Mouse (Mus musculus): ENCODE results near the gene Mrm2.
"Not testable (repeated sequence)": the region's sequence is repeated elsewhere in the genome, so short reads cannot be mapped to it uniquely, and the experiment has no call there.

The Mrm2 gene

DNA sequence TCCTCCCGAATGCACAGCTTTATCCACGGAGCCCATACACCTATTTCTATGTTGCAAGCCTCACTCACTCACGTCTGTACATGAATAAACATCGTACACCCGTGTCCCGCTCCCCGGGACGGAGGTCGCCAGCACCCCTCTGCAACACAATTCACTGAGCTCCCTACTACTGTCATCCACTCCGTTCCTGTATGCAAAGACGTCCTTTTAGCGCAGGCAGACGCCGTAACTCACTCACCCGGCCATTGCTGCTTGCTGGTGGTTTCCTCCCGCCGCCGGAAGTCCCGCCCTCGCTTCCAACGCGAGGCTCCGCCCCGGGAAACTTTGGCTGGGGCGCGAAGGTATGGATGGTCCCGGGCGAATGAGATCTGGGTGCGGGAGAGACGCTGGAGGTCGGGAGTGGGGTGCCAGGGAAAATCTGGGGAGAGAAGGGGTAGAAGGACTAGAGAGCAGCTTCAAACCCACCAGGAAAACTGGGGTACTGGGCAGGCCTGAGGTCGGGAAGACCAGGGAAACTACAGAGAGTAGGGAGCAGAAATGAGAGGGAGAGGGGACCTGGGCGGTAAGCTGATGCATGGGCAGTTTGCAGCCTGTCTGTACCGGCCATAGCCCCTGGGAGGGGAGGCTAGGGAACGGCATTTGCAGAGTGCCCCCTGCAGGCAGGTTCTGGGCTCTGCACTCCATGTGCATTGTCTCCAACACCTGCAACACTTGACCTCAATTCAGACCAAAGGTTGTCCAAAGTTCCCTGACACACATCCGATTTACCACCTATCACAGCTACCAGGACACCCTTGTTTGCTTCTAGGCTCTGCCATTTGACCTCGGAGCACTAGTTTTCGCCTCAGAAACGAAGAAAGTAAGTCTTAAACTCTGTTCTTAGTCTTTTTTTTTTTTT is at the start of gene Mrm2:
Gene Mrm2, minus strand, starts transcription at position 284 of the 898 bp plus-strand sequence.
- peak; percentile 79 for DNase-seq

GRCm38 (mm10) chr5:140381156-140381555 is 49.5 kb upstream of the Mrm2 start:
- no peak for DNase-seq

DNA sequence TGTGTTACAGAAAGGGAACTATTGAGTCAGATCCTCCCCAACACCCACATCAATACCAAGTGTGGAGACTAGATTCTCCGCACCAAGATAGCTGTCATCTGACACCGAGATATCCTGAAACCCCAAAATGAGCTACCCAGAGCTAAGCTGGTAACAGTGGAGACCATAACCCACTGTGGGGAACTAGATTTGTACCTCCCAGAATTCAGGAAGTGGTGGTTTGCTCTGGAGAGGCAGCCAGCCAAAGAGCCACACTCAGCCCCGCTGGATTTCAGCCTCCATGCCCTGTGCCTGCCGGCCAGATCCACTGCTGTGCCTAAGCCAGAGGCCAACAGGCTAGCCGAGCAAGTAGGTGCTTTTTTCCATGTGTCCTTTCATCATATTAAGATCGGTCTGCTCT is 47.6 kb upstream of the Mrm2 start:
- DNase-seq: no peak

GRCm38 (mm10) chr5:140378121-140378853 is 46.6 kb upstream of the Mrm2 start:
- peak; percentile 67 for DNase-seq

DNA sequence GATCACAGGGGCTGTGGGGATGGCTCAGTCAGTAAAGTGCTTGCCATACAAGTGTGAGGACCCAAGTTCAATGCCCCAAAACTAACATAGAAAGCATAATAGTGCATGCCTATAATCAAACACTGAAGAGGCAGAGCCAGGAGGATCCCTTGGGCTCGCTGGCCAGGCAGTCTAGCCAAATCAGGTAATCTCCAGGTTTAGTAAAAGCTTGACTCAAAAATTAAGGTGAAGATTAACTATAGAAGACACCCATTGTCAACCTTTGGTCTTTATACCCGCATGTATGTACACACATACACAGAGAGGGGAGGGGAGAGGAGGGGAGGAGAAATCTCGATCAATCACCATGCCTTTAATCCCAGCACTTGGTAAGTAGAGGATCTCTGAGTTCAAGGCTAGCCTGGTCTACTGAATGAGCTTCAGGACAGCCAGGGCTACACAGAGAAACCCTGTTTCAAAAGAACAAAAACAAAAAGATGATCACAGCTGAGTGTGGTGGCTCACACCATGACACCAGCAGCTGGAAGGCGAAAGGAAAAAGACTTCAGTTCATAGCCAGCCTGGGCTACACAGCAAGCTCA is 43.6 kb upstream of the Mrm2 start:
- DNase-seq: peak; percentile 51

DNA sequence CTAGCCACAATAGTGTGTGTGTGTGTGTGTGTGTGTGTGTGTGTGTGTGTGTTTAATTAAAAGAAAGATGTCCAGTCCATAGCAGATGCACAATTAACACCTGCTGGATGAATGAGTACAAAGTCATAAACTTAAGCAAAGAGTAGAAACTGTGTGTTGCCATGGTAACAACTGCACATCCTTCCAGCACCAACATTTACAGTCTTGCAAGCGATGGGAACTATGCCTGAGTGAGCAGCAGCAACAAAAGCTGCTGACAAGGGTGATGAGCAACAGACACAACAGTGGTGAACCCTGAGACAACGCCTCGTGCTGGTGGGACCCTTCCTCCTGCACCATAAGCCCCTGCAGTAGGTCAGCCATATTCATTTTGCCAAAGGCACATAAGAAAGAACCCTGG is 42.5 kb upstream of the Mrm2 start:
- DNase-seq: no peak

GRCm38 (mm10) chr5:140373711-140374110 is 42.0 kb upstream of the Mrm2 start:
- no peak for DNase-seq

DNA sequence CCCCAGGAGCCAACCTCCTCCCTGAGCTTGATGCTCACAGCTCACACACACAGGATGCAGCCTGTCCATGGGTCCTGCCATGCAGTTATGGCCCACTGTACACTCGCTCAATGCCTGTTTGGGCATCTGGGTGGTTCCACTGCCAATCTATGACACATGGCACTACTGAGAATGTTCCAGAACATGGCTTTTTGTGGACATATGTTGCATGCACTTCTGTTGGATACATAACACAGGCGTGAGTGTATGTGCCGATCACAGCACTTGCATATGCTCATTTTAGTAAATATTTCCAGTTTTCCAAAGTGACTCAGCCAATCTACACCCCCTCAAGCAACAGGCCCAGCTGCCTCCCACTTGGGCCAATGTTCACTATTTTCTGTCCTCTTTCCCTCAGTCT is 40.0 kb upstream of the Mrm2 start:
- DNase-seq: no peak

DNA sequence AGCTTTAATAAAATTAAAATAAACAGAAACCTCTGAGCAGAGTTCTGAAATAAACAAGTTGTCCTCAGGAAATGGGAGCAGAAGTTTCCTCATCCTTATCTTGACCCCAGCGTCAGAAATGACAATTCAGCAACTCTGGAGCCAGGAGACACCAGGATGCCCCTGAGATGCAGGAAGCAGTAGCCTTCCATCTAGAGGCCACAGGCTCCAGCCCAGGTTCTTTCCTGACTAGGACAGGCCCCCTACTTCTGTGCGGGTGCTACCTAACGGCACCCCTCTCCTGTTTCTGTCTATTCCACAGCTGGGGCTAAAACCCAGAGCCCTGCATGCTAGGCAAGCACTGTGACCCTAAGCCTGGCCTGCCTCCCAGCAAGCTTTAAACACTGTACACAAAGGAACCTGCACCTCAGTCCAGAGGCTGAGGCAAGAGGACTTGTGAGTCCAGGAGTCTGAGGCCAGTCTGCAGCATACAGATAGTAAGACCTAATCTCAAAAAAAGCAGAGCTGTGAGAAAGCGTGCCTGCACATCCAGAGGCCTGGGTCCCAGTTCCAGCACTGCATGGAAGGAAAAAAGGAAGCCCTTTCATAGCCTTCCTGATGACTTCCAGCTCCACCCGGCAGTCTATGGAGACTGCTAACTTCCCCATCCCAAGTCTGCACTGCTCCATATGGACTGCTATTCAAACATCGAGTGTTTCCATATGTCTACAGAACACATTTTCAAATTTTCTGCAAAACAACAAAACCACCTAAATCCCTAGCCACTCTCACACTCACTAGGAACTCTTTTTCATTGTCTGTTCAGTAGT is 39.0 kb upstream of the Mrm2 start:
- DNase-seq: peak; percentile 54

DNA sequence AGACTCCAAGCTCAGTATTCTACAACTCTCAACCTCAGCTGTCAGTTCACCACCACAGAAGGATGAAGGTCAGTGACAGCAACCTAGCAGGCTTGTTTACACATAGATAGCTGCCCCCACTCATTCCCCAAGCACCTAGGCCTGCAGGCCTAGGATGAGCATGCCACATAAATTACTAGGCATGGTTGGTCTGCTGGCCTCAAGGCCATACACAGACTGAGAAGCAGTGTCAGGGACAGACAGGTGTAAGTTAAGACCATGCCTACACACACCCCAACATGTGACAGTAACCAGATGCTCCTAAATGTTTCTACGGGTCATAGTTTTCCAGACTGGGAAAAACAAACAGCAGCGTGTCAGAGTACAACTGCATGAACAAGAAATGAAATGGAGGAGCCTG is 37.8 kb upstream of the Mrm2 start:
- DNase-seq: no peak

DNA sequence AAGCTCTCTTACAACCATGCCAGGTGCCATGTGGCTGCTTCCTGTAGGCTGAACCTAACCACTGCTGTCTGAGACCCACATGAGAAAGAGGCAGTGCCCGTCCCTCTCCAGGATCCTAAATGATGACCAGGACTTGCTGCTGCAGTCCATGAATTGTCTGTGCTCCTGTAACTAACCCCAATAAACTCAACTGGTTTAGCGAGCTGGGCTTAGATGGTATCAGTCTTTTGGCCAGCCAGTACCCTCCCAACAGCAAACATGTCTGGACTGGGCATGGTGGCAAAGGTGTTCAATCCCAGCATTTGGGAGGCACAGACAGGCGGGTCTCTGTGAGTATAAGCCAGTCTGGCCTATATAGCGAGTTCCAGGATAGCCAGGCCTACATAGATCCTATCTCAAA is 37.2 kb upstream of the Mrm2 start:
- no peak for DNase-seq

DNA sequence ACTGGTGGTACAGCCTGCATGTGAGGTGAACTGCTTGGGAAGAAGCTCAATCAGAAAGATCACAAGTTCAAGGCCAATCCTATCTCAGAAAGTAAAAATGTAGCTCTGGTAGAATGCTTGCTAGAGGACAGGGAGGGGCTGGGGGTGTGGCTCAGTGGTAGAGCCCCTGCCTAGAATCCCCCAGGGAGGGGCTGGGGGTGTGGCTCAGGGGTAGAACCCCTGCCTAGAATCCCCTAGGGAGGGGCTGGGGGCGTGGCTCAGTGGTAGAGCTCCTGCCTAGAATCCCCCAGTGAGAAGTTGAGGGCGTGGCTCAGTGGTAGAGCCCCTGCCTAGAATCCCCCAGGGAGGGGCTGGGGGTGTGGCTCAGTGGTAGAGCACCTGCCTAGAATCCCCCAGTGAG is 36.4 kb upstream of the Mrm2 start:
- not testable (repeated sequence) for DNase-seq

DNA sequence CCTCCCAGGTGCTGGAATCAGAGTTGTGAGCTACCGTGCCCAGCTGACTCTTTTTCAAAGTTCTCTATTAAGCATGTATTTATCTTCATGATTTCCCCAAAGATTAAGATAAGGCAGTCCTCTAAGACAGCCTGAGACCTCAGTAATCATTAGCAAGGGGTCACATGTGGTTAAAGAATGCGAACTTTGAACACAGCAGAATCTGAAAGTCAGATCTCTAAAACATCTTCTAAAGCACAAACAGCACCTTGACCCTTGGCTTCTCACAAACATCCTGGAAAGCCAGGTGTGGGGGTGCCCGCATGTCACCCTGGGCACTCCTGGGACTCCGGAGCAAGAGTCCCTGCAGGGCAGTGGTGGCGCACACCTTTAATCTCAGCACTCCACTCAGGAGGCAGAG is 32.7 kb upstream of the Mrm2 start:
- DNase-seq: peak; percentile 86

DNA sequence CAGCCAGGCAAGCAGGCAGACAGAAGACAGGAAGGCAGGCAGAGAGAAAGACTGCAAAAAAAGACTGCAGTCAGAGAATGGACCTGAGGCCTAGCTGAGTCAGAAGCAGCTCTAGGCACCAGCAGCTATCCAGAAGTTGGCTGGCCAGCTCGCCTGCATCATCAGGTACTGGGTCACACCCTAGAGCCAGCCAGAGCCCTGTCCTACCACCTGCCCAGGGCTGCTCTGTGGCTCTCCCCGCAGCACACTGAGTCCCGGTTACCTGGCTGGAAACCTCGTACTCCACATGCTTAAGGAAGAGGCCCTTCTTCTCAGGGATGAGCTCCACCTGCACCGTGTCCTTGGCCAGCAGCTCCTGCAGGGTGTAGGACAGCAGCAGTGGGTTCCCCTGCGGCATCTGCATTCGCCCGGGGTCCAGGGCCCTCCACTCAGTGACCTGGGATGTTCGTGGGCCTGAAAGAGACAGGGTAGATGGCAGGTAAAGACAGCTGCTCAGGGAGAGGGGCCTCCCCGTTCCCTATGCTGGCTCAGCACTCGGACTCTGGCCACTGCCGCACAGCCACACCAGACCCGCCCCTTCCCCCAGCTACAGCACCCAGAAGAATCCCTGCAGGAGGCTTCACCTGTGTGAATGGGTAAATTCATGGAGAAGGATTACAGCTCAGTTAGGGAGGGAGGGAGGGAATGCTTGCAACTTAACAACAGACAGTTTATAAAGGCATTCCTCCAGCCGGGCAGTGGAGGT is 28.4 kb upstream of the Mrm2 start:
- peak; percentile 71 for DNase-seq

- no peak for DNase-seq
These were observed 25.8 kb upstream of the Mrm2 start for GRCm38 (mm10) chr5:140357466-140357865.

DNA sequence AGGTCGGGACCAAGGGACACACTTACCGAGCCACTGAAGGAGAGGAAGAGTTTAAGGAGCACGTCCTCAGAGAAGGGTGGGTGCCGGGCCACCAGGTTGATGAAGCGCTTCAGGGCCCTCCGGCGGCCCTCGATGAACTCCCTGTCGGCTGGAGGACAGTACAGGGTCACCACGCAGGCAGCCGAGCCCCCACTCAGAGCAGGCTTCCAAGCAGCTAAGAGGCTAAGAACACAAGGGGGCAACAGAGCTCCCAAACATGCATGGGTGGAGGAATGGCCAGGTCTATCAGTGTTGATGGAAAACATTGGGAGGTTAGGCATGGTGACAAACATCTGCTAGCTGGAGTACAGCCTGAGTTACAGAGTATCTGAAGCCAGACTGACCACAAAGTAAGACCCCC is 24.2 kb upstream of the Mrm2 start:
- DNase-seq: no peak

DNA sequence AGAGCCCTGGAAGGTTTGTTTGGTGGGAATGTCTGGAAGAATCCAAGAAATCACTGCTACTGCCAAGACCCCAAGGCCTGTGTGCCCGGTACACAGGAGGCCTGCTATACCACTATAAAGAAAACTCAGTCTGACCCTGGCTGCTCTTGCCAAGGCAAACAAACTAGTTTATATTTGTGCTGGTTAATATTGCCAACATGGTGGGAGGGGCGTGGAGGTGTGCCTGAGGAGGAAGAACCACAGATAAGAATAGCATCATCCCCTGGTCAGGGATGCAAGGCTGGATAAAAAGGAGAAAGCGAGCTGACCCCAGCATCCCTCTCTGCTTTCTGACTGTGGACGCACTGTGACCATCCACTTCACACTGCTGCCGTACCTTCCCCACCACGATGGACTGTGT is 20.7 kb upstream of the Mrm2 start:
- peak; percentile 37 for DNase-seq

GRCm38 (mm10) chr5:140350731-140351497 is 19.2 kb upstream of the Mrm2 start:
- DNase-seq: peak; percentile 68

GRCm38 (mm10) chr5:140349882-140350281 is 18.2 kb upstream of the Mrm2 start:
- no peak for DNase-seq

- DNase-seq: no peak
These were observed 14.4 kb upstream of the Mrm2 start for GRCm38 (mm10) chr5:140346050-140346449.

DNA sequence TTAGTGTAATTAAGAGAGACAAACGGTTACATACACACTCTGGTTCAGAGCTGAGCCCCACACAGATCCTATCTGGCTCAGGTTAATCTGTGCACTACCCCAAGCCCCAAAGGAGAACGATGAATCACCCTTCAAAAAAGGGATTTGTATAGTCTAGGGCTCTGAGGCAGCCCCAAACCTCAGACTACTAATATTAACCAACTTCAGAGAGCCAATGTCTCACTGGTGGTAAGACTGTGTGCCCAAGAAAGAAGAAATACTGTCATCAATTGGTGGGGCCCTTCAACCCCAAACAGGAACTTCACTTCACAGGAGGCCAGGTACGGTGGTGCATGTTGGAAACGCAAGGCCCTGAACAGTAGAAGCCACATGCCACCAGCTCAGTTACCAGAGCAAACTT is 13.5 kb upstream of the Mrm2 start:
- DNase-seq: no peak

Data from kidney, adult 11 months (tissue).